Mouse (Mus musculus): Measurements from ENCODE around the gene Ripor1. TPM values are rescaled to one million over a fixed set of nuclear protein-coding genes. Genes with fewer than 3 reads are reported as not detected.

Ripor1 gene
- 10 to 100 TPM; 23.8 to 28.0 TPM for total RNA-seq (2023)

GRCm38 (mm10) chr8:105604804-105605381 is at the start of gene Ripor1:
TSS of gene Ripor1 (plus strand) at chr8:105605255.

GRCm38 (mm10) chr8:105565952-105566702 is 38.9 kb upstream of the Ripor1 start, which contains the start of gene Atp6v0d1:
TSS of gene Atp6v0d1 (minus strand) at chr8:105566047.

GRCm38 (mm10) chr8:105636018-105636962 is 31.2 kb downstream of the Ripor1 start, which contains the start of gene Ctcf:
TSS of gene Ctcf (plus strand) at chr8:105636568.

DNA sequence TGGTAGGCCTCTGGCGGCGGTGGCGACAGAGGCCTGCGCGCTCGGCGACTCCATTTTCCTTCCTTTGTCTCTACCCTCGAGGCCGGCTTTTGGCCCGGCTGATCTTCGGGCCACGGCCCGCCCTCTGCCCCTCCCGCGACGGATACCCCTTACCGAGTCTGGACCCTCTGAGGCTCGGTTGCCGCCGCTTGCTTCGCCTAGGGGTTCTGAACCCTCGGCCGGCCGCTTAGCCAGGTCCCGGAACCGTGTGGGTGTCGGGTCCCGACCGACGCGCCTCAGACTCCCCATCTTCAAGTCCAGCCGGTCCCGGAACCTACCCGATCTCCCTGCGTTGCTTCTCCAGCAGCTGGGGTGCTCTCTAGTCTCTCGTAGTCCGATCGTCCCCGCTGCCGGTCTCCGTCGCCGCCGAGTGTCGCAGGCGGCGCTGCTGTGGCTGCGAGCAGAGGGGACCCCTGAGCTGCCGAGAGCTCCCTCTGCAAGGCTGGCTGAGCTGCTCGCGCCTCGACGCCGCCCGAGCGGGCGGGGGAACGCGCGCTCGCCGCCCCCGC is 32.0 kb downstream of the Ripor1 start, which contains the start of gene Agrp:
Gene Agrp, minus strand, starts transcription at position 431 of the 548 bp plus-strand sequence.

Other genes with a start within 250 kb of the Ripor1 start
- gene Plekhg4, start 232.0 kb upstream of the Ripor1 start, total RNA-seq (2023) = under 1 TPM in 1 of 2 experiments, not detected in 1; 0.15 TPM
- gene Kctd19, start 191.8 kb upstream of the Ripor1 start, total RNA-seq (2023) = not detected
- gene Lrrc36, start 191.7 kb upstream of the Ripor1 start, total RNA-seq (2023) = not detected
- gene Tppp3, start 133.7 kb upstream of the Ripor1 start, total RNA-seq (2023) = 1 to 10 TPM in 1 of 2 experiments, not detected in 1; 2.2 TPM
- 1 to 10 TPM; 5.0 TPM for gene Zdhhc1, start 108.4 kb upstream of the Ripor1 start, total RNA-seq (2023)
- not detected for gene Hsd11b2, start 86.5 kb upstream of the Ripor1 start, total RNA-seq (2023)
- gene Atp6v0d1, start 39.2 kb upstream of the Ripor1 start, total RNA-seq (2023) = 10 to 100 TPM; 49.0 to 54.8 TPM
- 100 to 1,000 TPM; 148 to 161 TPM for gene Ctcf, start 31.3 kb downstream of the Ripor1 start, total RNA-seq (2023)
- gene Agrp, start 32.1 kb downstream of the Ripor1 start, total RNA-seq (2023) = under 1 TPM in 1 of 2 experiments, not detected in 1; 0.99 TPM
- 100 to 1,000 TPM; 131 to 138 TPM for gene Carmil2, start 81.0 kb downstream of the Ripor1 start, total RNA-seq (2023)
- 10 to 100 TPM; 45.6 to 47.8 TPM for gene Acd, start 95.8 kb downstream of the Ripor1 start, total RNA-seq (2023)
- 10 to 100 TPM in 1 of 2 experiments, 1 to 10 TPM in 1; 4.9 to 11.4 TPM for gene Pard6a, start 95.9 kb downstream of the Ripor1 start, total RNA-seq (2023)
- not detected for gene 4933405L10Rik, start 102.4 kb downstream of the Ripor1 start, total RNA-seq (2023)
- 1 to 10 TPM; 4.2 to 4.6 TPM for gene Enkd1, start 103.0 kb downstream of the Ripor1 start, total RNA-seq (2023)
- 10 to 100 TPM in 1 of 2 experiments, 1 to 10 TPM in 1; 7.2 to 10.5 TPM for gene Gfod2, start 153.4 kb downstream of the Ripor1 start, total RNA-seq (2023)
- 10 to 100 TPM; 67.1 to 69.5 TPM for gene Ranbp10, start 222.1 kb downstream of the Ripor1 start, total RNA-seq (2023)
- not detected for gene Tsnaxip1, start 222.5 kb downstream of the Ripor1 start, total RNA-seq (2023)
- gene Cenpt, start 248.0 kb downstream of the Ripor1 start, total RNA-seq (2023) = 10 to 100 TPM; 21.5 to 22.7 TPM
- 10 to 100 TPM; 23.6 to 24.1 TPM for gene Thap11, start 249.9 kb downstream of the Ripor1 start, total RNA-seq (2023)